Mouse (Mus musculus) G1E (cell line): ENCODE data around the gene Fggy. TPM values are rescaled to one million over a fixed set of nuclear protein-coding genes. Genes with fewer than 3 reads are reported as not detected.

Experiments
- ATAC-seq: 2 replicates; pipeline ENCODE4 v1.8.0; 2016; ENCODE audit warnings: mild to moderate bottlenecking; ENCODE audit not compliant: insufficient number of reproducible peaks, poor library complexity, low FRiP score, severe bottlenecking; ENCODE audit errors: extremely low read depth
- DNase-seq: peaks from one replicate; pipeline ENCODE4 v3.0.0; 2012; ENCODE audit warnings: low spot score
- H3K27me3 ChIP-seq: 2 replicates; pipeline ENCODE4 v1.6.1; 2012; ENCODE audit warnings: mild to moderate bottlenecking, low read length, inconsistent platforms; ENCODE audit not compliant: insufficient read depth
- H3K36me3 ChIP-seq: replicated peaks from 2 replicates; pipeline ENCODE3; 2012; ENCODE audit warnings: mild to moderate bottlenecking, inconsistent platforms
- H3K4me1 ChIP-seq: 2 replicates; pipeline ENCODE4 v1.6.1; 2012; ENCODE audit warnings: low read depth, low read length, inconsistent platforms, mixed read lengths; ENCODE audit not compliant: insufficient read depth
- H3K4me3 ChIP-seq: 2 replicates; pipeline ENCODE4 v1.5.1; 2012; ENCODE audit warnings: low read depth, mild to moderate bottlenecking, inconsistent platforms, low read length, moderate library complexity, mixed read lengths
- H3K9me3 ChIP-seq: replicated peaks from 2 replicates; pipeline ENCODE4 v1.6.1; 2012; ENCODE audit warnings: inconsistent platforms
- CTCF ChIP-seq: IDR thresholded peaks from 2 replicates; pipeline ENCODE4 v1.5.1; 2012; ENCODE audit warnings: low read depth, low read length, inconsistent platforms, mixed read lengths
- GATA1 ChIP-seq: IDR thresholded peaks from 2 replicates; pipeline ENCODE4 v1.6.1; 2012; ENCODE audit warnings: borderline replicate concordance, low read length, inconsistent platforms, mixed read lengths
- GATA2 ChIP-seq: IDR thresholded peaks from 2 replicates; pipeline ENCODE4 v1.6.1; 2012; ENCODE audit warnings: low read depth, low read length, inconsistent platforms, borderline replicate concordance
- POLR2AphosphoS5 ChIP-seq: IDR thresholded peaks from 2 replicates; pipeline ENCODE4 v1.6.1; 2012; ENCODE audit warnings: low read depth, low read length, inconsistent platforms; ENCODE audit not compliant: insufficient replicate concordance
- TAL1 ChIP-seq: conservative IDR thresholded peaks from 2 replicates; pipeline ENCODE4 v1.6.1; 2012; ENCODE audit warnings: low read depth, low read length, inconsistent platforms, mixed read lengths
- polyA plus RNA-seq: library from polyadenylated mRNA; stranded (reverse); fragments of >175 nt; gene quantifications from 2 replicates; pipeline ENCODE4 v1.2.3, GENCODE M21; 2012
- total RNA-seq, 2 experiments: library from RNA; stranded (forward) in 1 of 2; stranded (reverse) in 1 of 2; fragments of 200-1000 nt in 1 of 2; fragments of >200 nt in 1 of 2; fragmentation: Nextera tagmentation in 1 of 2; gene quantifications; 2 replicates each; pipeline ENCODE4 v1.2.3; 2014 to 2017

The Fggy gene
- total and polyA plus RNA-seq, 3 experiments = not detected

DNA sequence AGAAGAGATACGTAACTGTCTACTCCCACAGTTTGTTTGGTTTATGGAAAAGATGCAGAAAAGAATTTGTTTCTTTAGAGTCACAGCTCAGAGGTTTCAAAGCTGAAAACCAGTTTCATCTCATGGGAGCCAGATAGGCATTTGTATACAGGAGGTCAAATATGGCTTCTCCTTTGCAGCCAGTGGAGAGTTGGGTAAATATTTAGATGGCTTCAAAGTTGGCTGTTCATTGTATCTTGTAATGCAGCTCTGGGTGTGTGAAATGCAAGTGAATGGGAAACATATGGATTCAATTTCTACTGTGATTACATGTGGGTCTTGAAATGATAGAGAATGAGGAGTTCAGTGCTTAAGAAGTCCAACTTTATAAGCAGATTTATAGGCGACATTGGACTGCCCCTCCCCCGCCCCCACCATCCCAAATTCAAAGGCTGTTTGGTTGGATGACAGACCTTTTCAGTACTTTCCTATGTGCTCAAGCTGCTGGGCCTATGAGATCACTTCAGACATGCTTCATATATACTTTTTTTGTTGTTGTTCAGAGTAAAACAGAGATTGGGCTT lies 234.7 kb downstream of the Fggy start:
- Histone ChIP-seq H3K36me3 (no peaks in the 10 kb centered on the region), H3K9me3 (peaks cover 4% of the 10 kb centered on the region; the same call in 1 of the 2 replicates), H3K4me3 (no peak overlapping the region), H3K4me1 (no peaks in the 10 kb centered on the region), H3K27me3 (no peaks in the 10 kb centered on the region)
- DNase-seq (no peak), ATAC-seq (no peak)
- TF ChIP-seq TAL1 (no peak), CTCF (no peak), GATA2 (no peak), POLR2AphosphoS5 (no peak)

DNA sequence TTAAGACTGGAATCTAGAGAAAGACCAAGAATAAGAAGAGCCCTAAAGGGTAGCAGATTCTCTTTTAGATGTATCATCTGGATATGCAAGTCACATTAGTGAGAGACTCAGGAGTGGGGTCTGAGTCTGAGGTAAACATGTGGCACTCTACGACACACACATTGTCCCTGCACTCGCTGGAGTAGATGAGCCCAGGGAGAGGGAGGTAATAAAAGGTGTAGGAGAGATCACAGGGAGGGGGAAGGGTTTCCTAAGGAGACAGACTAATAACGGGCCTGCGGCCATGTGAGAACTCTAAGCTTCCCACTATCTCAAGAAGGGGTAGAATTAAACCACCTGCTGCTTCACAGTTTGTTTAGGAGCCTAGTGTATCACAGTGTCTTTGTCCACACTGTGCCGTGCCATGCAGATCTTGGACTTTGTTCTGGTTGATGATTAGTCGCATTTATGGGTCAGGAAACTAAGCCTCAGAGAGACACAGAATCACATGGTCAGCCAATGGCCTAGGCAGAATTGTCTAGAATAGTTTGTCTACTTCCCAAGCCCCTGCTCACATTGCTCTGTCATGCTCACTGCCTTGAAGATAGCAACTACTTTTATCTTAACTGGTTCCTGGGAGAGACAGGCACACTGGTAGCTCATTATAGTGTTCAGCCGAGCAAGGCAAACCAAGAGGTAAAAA lies 236.5 kb downstream of the Fggy start:
- no peaks in the 10 kb centered on the region for H3K27me3 ChIP-seq
- ATAC-seq (no peak), DNase-seq (no peak)
- TF ChIP-seq POLR2AphosphoS5 (no peak), GATA2 (no peak)
- peaks cover 4% of the 10 kb centered on the region; the same call in 1 of the 2 replicates for H3K9me3 ChIP-seq
- H3K36me3 ChIP-seq = no peaks in the 10 kb centered on the region
- H3K4me1 ChIP-seq = no peaks in the 10 kb centered on the region
- no peak overlapping the region for H3K4me3 ChIP-seq

DNA sequence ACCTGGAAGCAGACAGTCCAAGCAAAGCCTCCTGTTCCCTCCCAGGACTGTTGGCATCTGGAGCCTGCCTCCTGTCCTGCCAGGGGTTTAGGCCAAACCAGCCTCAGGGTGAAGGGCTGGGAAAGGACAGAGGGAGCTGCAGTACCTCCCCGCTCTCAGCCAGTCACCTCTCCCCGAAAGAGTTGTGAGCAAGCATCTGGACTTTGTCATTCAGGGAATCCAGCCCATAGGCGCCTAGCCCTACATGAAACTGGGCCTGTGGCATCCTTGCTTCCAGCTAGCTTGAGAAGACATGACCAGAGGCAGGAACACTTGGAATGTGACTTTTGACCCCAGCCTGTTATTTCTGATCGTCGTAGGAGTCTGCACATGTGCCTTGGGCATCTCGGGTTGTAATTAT lies 237.3 kb downstream of the Fggy start:
- Histone ChIP-seq H3K36me3 (no peaks in the 10 kb centered on the region), H3K4me1 (no peaks in the 10 kb centered on the region), H3K9me3 (peaks cover 4% of the 10 kb centered on the region; the same call in 1 of the 2 replicates), H3K27me3 (no peaks in the 10 kb centered on the region), H3K4me3 (no peak overlapping the region)
- no peak for DNase-seq
- no peak for ATAC-seq
- TF ChIP-seq GATA1 = no peak
- TF ChIP-seq GATA2 = no peak
- TF ChIP-seq POLR2AphosphoS5 = no peak

DNA sequence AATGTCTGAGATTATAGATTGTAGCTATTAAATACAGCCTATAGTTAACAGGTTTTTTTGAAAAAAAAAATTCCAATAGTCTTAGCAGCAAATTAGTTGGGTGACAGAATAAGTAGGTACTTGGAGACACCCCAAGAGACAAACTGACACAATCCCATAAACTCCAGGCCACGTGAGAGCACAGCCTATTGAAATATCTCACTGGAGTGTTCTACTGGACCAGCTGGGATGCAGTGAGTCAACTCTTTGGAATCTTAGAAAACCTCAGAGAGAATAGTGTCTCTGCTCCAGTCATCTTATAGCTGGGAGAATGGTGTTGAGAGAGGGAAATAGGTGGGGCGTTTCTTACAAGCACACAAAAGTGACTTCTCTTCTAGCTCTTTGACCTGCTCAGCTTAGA lies 238.0 kb downstream of the Fggy start:
- Histone ChIP-seq H3K27me3 (no peaks in the 10 kb centered on the region), H3K4me1 (no peaks in the 10 kb centered on the region), H3K9me3 (peaks cover 4% of the 10 kb centered on the region; the same call in 1 of the 2 replicates), H3K4me3 (no peak overlapping the region), H3K36me3 (no peaks in the 10 kb centered on the region)
- no peak for DNase-seq
- TF ChIP-seq TAL1 (no peak), CTCF (no peak), GATA2 (no peak), POLR2AphosphoS5 (no peak), GATA1 (no peak)
- ATAC-seq = no peak

DNA sequence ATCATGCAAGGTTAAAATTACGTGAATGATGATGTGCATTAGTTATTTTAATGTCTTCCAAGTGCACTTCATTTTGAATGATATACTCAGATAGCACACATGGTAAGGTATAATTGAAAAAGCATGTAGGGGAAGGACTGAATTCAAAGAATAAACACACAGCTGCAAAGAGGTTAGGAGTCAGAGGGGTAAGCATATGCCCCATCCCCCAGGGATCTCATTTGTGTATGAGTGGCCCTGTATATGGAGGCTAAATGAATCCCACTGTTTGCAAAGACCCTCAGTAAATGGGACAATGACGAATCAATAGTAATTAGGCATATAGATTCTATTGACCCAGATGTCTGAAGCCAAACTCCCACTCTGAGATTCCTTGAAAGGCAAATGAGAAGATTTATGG lies 262.3 kb downstream of the Fggy start:
- ATAC-seq (no peak), DNase-seq (no peak)
- no peaks in the 10 kb centered on the region for H3K9me3 ChIP-seq
- H3K27me3 ChIP-seq = no peaks in the 10 kb centered on the region
- H3K4me3 ChIP-seq = no peak overlapping the region
- TF ChIP-seq TAL1 (no peak), GATA1 (no peak), CTCF (no peak), GATA2 (no peak), POLR2AphosphoS5 (no peak)
- H3K36me3 ChIP-seq = no peaks in the 10 kb centered on the region
- H3K4me1 ChIP-seq = no peaks in the 10 kb centered on the region

DNA sequence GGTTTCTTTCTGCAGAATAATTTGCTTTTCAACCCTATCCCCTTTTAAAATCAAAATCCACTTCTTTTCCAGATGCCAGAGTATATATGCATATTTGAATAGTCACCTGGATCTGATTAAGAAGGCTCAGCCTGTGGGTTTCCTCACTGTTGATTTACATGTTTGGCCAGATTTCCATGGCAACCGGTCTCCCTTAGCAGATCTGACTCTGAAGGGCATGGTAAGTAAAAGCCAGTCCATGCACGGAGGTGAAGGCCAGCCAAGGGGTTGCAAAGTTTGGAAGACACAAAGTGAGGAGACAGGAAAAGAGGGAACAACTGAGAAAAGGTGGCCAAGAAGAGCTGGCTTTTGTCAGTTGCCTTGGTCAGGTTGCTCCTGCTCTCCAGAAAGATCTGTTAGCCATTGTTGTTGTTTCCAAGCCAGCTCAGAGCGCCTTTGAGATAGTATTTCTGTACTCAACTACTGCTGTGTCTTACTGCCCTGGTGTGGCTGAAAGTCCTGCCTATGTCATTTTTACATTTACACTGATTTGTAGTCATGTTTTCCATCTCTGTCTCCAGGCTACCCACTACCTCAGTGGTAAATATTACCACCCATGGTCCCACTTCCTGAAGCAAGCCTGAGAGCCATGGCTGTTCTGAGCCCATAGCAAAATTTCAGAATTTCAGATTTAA lies 264.7 kb downstream of the Fggy start:
- DNase-seq (no peak), ATAC-seq (no peak)
- TF ChIP-seq POLR2AphosphoS5 = no peak
- no peak for TF ChIP-seq GATA1
- TF ChIP-seq CTCF = no peak
- TF ChIP-seq TAL1 = no peak
- TF ChIP-seq GATA2 = no peak
- H3K4me1 ChIP-seq = no peaks in the 10 kb centered on the region
- H3K9me3 ChIP-seq = no peaks in the 10 kb centered on the region
- no peaks in the 10 kb centered on the region for H3K36me3 ChIP-seq
- H3K4me3 ChIP-seq = no peak overlapping the region
- no peaks in the 10 kb centered on the region for H3K27me3 ChIP-seq
